Mouse (Mus musculus): ENCODE results near the gene Xpnpep2.

Gene Xpnpep2

GRCm38 (mm10) chrX:48170368-48170767, 61.8 kb downstream of the Xpnpep2 start:
- in situ Hi-C loops (cut with MboI) = no loop called here

- in situ Hi-C loops (cut with MboI) = no loop called here
Measured at GRCm38 (mm10) chrX:48181844-48182243, 73.3 kb downstream of the Xpnpep2 start.

GRCm38 (mm10) chrX:48184703-48185102, 76.2 kb downstream of the Xpnpep2 start:
- in situ Hi-C loops (cut with MboI) = no loop called here
